ENCODE assay signal across 8 mouse cellular contexts in genomic region chr7:111024068-111024594, GRCm38 (mm10). TPM values are rescaled to one million over a fixed set of nuclear protein-coding genes. Genes with fewer than 3 reads are reported as not detected.
DNase-seq lines count a peak whose midpoint lies in the region; ATAC-seq and TF ChIP-seq lines count a peak whose summit lies in the region.

No protein-coding gene starts in this region.

- peaks cover 11% of the 10 kb centered on the region; the same call in 1 of the 2 replicates for H3K4me1 ChIP-seq in kidney, adult 2 months (ENCODE audit: control insufficient read depth, insufficient read depth, low read length)
- H3K4me1 ChIP-seq in lung, postnatal 0 days (ENCODE audit: insufficient read depth, low read depth, low read length): no peaks in the 10 kb centered on the region; the same call in 1 of the 2 replicates

- H3K4me2 ChIP-seq in lung, postnatal 0 days (replicated peaks; ENCODE audit: low read depth, low read length): peak overlapping the region; percentile 35; the same call in 1 of the 2 replicates

- H3K4me3 ChIP-seq in kidney, adult 2 months (ENCODE audit: insufficient read depth, low read depth, low read length): no peak overlapping the region
- no peak overlapping the region for H3K4me3 ChIP-seq in lung, postnatal 0 days (ENCODE audit: low read depth, low read length)

- 32% methylated on average over 8 of the region's 8 CpGs for WGBS in kidney, adult 2 months
- 28% methylated on average over 8 of the region's 8 CpGs for WGBS in lung, postnatal 0 days

- 0 out of 2 replicates have a peak, but pooled peaks have one; percentile 20 for ATAC-seq in lung, postnatal 0 days

- no peaks in the 10 kb centered on the region for H3K36me3 ChIP-seq in kidney, adult 2 months (ENCODE audit: control insufficient read depth, insufficient read depth, low read length)
- no peaks in the 10 kb centered on the region for H3K36me3 ChIP-seq in lung, postnatal 0 days (ENCODE audit: insufficient read depth, low read length)

- TF ChIP-seq POLR2A in kidney, adult 2 months (IDR thresholded peaks at IDR 0.05; ENCODE audit: low read depth, low read length): no peak

- no peaks in the 10 kb centered on the region for H3K9me3 ChIP-seq in lung, postnatal 0 days (ENCODE audit: low read length)

- no peaks in the 10 kb centered on the region for H3K27me3 ChIP-seq in kidney, adult 2 months (replicated peaks; ENCODE audit: control insufficient read depth, insufficient read depth, low read length)
- no peaks in the 10 kb centered on the region for H3K27me3 ChIP-seq in lung, postnatal 0 days (replicated peaks; ENCODE audit: insufficient read depth, low read length)

- TF ChIP-seq EP300 in lung, postnatal 0 days (IDR thresholded peaks at IDR 0.05): no peak

- H3K27ac ChIP-seq in kidney, adult 2 months (ENCODE audit: insufficient read depth, low read depth, low read length): peak overlapping the region; percentile 56; the same call in 1 of the 2 replicates
- H3K27ac ChIP-seq in lung, postnatal 0 days (ENCODE audit: low read length): peak overlapping the region; percentile 68

- DNase-seq in layer of hippocampus, adult 11-12 months (ENCODE audit: low spot score): peak; percentile 12
- no peak for DNase-seq in layer of hippocampus, adult 9-10 months (ENCODE audit: low spot score)
- peak; percentile 27 for DNase-seq in embryo, embryonic 9.5 days (ENCODE audit: extremely low spot score)
- peak; percentile 75 for DNase-seq in kidney, adult 2 months
- DNase-seq in lung, postnatal 0 days (ENCODE audit: low spot score): peak; percentile 77
- DNase-seq in right cerebral cortex, postnatal 4 days: no peak
- no peak for DNase-seq in thymus, postnatal 14 days
- DNase-seq in spleen, postnatal 10 days (ENCODE audit: low spot score in 2 of 2): no peak

- H3K9ac ChIP-seq in lung, postnatal 0 days (replicated peaks; ENCODE audit: low read depth): 0 out of 2 replicates have a peak overlapping the region, but pooled peaks have one; percentile 29

- no peak for TF ChIP-seq CTCF in kidney, adult 2 months (conservative IDR thresholded peaks at IDR 0.05; ENCODE audit: insufficient read depth, insufficient read length, low read depth, low read length)
- no peak for TF ChIP-seq CTCF in lung, postnatal 0 days (IDR thresholded peaks at IDR 0.05)

RNA-seq across cellular contexts. Expression of gene Ctr9, which starts 4.6 kb away (rescaled TPM):
- polyA plus RNA-seq in kidney, adult 2 months (2012; rRNA removed): 11.5 and 12.7 TPM in 2 replicates
- 33.8 and 42.0 TPM in 2 replicates for polyA plus RNA-seq in lung, postnatal 0 days (2015; fragmentation: Nextera tagmentation; extraction: Ambion mirVana)

RNA-seq across cellular contexts. Expression of gene Mrvi1, which starts 41.9 kb away (rescaled TPM):
- polyA plus RNA-seq in kidney, adult 2 months (2012; rRNA removed): 9.7 and 12.6 TPM in 2 replicates
- polyA plus RNA-seq in lung, postnatal 0 days (2015; fragmentation: Nextera tagmentation; extraction: Ambion mirVana): 1.8 and 2.3 TPM in 2 replicates

RNA-seq across cellular contexts. Expression of gene Eif4g2, which starts 58.7 kb away (rescaled TPM):
- 124 and 161 TPM in 2 replicates for polyA plus RNA-seq in kidney, adult 2 months (2012; rRNA removed)
- polyA plus RNA-seq in lung, postnatal 0 days (2015; fragmentation: Nextera tagmentation; extraction: Ambion mirVana): 325 and 363 TPM in 2 replicates

Comparison
In these comparisons a context has a peak if more than half of its experiments do, and no peak if none do; other contexts are left out.
1. DNase-seq: peak in layer of hippocampus, adult 11-12 months (single experiment), embryo, embryonic 9.5 days (single experiment), kidney, adult 2 months (single experiment) and lung, postnatal 0 days (single experiment); none in layer of hippocampus, adult 9-10 months (single experiment), right cerebral cortex, postnatal 4 days (single experiment), thymus, postnatal 14 days (single experiment) and spleen, postnatal 10 days (0 of 2).